Mouse (Mus musculus): ENCODE results near the gene Gse1. TPM values are rescaled to one million over a fixed set of nuclear protein-coding genes. Genes with fewer than 3 reads are reported as not detected.

Gse1 gene
- polyA plus RNA-seq, 1 experiment = 27.5 TPM

DNA sequence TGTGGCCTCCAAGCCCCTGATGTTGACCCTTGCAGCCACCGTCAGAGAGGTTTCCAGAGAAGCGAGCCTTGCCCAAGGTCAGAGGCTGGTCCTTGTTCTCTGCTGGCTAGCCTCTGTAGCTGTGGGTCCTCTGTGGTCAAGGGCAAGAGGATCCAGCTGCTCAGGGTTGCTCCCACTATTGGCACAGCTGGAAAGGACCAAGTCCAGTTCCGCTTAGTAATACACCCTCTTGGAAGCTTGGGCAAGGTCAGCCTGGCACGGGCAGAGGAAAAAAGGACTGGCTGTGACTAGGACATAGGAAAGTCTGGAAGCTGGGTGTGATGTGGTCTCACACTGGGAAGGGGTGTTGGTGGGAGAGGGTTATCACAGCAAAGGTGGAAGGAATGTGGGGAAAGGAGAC is 220.9 kb downstream of the Gse1 start:
- DNase-seq (ENCODE audit: low spot score) = no peak

- no peak for DNase-seq (ENCODE audit: low spot score)
These were observed 221.4 kb downstream of the Gse1 start for GRCm38 (mm10) chr8:120449608-120450031.

DNA sequence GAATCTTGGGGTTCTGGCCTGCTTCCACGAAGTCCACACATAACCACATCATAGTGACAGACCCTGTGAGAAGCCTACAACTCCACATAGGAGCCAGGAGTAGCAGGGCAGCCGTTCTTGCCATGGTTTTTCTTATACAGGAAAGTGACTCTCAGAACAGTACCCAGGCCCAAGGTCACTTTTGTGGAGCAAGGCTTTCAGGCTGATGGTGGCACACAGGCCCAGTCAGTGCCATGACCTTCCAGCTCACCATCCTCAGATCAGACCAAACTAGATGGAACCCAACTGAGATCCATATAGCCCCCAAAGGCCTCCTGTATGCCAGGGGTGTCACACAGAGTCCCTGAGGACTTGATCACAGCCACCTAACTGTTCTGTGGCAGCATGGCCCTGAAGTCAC is 223.9 kb downstream of the Gse1 start:
- no peak for DNase-seq (ENCODE audit: low spot score)

GRCm38 (mm10) chr8:120454404-120454803 is 226.1 kb downstream of the Gse1 start:
- no peak for DNase-seq (ENCODE audit: low spot score)

DNA sequence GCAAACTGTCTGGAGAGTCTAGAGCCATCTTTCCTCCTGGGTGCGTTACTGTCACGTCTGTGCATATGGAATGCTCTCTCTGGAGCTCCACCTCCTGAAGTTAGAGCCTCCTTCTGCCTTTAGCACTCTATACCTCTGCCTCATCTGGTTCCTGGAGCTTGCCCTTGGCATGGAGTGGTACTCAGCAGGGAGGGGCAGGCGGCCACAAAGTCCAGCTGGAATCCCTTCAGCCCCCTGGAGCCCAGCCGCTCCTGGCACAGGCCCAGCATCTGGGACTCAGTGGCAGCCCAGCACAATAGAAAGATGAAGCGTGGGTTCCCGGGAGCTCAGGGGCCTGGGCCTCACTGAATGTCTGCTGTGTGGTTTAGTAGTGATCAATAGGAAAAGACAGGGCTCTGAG is 232.1 kb downstream of the Gse1 start:
- DNase-seq (ENCODE audit: low spot score) = no peak

DNA sequence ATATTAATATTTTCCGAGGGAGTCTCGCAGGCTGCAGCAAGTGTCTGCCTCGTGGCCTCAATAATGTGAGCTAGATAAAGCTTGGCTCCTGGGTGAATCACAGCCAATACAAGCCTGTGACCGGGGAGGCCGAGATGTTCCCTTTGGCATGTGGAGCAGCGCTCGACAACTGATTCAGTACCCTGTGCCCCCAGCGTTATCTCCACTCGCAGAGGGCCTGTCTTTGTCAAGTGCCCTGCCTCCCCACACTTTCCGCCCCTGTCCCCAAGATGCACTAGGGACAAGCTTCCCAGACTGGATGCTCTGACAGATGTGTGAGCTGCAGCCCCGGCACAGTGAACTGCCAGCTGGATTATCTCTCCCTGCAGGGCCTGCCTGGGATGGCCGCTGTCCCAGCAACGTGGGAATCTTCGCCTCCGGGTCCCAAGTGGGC is 233.9 kb downstream of the Gse1 start:
- DNase-seq (ENCODE audit: low spot score) = no peak

GRCm38 (mm10) chr8:120462611-120463010 is 234.4 kb downstream of the Gse1 start:
- no peak for DNase-seq (ENCODE audit: low spot score)

GRCm38 (mm10) chr8:120463918-120464584 is 235.8 kb downstream of the Gse1 start:
- DNase-seq (ENCODE audit: low spot score) = no peak

- no peak for DNase-seq (ENCODE audit: low spot score)
These were observed 236.3 kb downstream of the Gse1 start for GRCm38 (mm10) chr8:120464585-120464937.

- no peak for DNase-seq (ENCODE audit: low spot score)
These were observed 237.5 kb downstream of the Gse1 start for GRCm38 (mm10) chr8:120465710-120466109.

DNA sequence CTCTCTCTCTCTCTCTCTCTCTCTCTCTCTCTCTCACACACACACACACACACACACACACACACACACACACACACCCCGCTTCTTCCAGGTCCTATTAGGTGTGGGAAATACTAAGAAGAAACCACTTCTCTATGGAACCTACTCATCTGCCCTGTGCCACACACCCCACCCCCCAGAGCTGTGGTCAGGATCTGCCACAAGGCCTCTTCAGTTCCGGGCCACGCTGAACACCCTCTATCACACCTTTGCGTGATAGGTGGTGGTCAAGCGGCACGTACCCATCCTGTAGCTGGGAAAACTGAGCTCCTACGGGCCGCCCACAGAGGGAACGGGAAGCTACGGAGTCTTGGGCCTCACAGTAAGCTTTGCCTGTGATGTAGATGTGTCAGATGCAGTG is 238.0 kb downstream of the Gse1 start:
- DNase-seq (ENCODE audit: low spot score) = no peak

GRCm38 (mm10) chr8:120467598-120467997 is 239.3 kb downstream of the Gse1 start:
- DNase-seq (ENCODE audit: low spot score) = no peak

DNA sequence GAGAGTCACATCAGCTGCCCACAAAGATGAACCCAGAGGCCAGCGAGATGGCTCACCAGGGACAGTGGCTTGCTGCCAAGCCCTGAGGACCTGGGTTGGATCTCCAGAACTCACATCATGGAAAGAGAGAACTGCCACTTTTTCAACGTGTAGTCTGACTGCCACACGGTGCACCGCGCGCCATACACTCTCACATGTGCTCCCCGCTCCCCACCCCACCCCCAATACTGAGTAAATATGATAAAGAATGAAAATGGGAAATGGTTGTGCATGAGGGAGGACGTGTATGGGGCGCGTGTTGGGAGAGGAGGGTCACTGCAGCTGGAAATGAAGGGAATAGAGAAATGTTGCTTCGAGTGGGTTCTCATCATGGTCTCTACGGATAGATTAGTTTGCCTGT is 241.9 kb downstream of the Gse1 start:
- no peak for DNase-seq (ENCODE audit: low spot score)

GRCm38 (mm10) chr8:120471166-120471565 is 242.9 kb downstream of the Gse1 start:
- DNase-seq (ENCODE audit: low spot score) = no peak

- DNase-seq (ENCODE audit: low spot score) = no peak
These were observed 243.5 kb downstream of the Gse1 start for GRCm38 (mm10) chr8:120471752-120472151.

GRCm38 (mm10) chr8:120472230-120472629 is 244.0 kb downstream of the Gse1 start:
- DNase-seq (ENCODE audit: low spot score) = no peak

GRCm38 (mm10) chr8:120473729-120474364 is 245.6 kb downstream of the Gse1 start:
- no peak for DNase-seq (ENCODE audit: low spot score)

GRCm38 (mm10) chr8:120474496-120475235 is 246.4 kb downstream of the Gse1 start:
- DNase-seq (ENCODE audit: low spot score) = no peak

- DNase-seq (ENCODE audit: low spot score) = no peak
These were observed 247.4 kb downstream of the Gse1 start for GRCm38 (mm10) chr8:120475462-120476201.

DNA sequence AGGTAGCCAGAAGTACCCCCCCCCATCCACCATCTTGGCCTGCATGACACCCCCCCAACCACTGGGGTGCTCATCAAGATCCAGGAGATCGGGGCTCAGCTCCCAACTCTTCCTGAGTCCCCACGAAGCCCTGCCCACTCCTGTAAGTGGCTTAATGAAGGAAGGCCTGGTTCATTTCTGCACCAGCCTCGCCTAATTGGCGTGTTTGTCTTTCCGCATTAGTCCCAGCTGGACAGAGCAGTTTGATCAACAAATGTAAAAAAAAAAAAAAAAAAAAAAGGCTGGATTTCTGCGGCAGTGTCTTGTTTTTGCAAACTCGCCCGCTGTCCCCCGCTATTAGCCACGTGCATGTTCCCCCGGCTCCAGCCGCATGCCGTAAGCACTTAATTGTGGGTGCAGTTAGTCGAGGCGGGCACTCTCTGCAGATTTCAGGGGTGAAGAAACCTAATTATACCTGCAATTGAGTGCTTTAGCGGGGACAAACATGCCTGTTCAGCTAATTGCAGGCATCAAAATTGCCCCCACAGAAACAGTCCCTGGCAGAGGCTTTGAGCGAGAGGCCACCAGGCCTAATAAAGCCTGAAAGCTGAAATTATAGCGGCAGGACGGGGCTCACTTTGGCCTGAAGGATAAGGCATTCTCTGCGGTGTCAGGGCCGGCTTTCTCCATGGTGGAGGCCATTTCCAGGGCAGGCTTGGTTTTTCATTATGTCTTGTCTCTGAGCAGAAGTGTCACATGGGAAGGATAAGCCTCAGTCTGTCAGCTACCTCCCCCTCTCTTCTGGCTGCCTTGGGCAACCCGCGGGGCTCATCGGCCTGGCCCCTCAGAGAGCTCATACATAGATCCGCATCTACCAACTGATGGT is 248.7 kb downstream of the Gse1 start:
- no peak for DNase-seq (ENCODE audit: low spot score)

DNA sequence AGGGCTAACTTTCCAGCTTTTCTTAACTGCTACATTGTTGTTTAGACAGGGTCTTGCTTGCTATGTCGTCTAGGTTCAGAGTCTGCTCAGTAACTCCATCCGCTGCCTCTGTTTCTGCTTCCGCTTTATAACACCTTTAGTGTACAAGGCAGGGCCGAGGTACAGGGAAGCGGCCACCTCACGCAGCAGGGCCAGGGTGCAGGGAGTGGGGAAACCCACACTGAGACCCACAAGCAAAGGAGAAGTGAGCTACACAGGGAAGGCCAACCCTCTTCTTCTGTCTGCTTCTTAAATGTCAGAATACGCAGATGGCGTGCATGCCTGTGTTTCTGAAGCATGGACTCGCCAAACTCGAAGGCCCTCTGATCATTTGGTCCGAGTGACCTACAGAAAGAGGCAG is 250.5 kb downstream of the Gse1 start:
- DNase-seq (ENCODE audit: low spot score) = no peak

All from urinary bladder, adult 2 months (tissue).